Mouse (Mus musculus) liver, postnatal 0 days (tissue): ENCODE results near the gene Chek2.

Source experiments
- CTCF ChIP-seq: sonication (generic); IDR thresholded peaks from 2 replicates; pipeline ENCODE4 v1.5.1; 2016; ENCODE audit warnings: antibody characterized with exemption, low read depth
- EP300 ChIP-seq: IDR thresholded peaks from 2 replicates; pipeline ENCODE4 v1.6.1; 2016; ENCODE audit warnings: antibody characterized with exemption, low read depth, mild to moderate bottlenecking

DNA sequence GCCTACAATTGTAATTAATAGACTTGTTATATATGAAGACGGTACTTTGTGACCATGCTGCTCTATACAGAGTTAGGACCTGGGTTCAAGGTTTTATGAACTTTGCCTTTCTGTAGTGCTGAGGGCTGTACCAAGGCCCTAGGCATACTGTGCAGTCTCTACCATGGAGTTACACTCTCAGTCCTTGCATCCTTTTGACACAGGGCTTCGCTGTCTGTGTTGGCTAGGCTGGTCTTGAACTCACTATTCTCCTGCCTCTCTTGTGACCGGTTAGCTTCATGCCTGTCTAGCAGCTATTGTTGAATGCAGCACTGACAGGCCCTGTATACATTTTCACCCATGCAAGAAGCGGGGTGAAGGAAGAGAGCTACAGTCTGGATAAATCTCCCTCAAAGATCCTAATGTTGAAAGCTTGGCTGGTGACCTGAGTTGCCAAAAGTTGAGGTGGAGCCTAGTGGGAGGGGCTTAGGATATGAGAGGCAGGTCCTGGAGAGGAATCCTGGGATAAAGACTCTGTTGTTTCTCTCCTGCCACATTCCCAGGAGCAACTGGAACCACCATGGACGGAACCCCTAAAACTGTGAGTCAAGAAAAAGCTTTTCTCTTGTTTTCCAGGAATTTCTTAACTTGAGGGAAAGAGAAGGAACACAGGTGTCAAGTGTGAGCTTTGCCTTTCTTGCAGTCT lies 8.6 kb upstream of the Chek2 start:
- no peak for TF ChIP-seq CTCF
- TF ChIP-seq EP300, result no peak
